Mouse (Mus musculus) limb, embryonic 10.5 days (tissue): ENCODE measurements around the gene Gipc2. TPM values are rescaled to one million over a fixed set of nuclear protein-coding genes. Genes with fewer than 3 reads are reported as not detected.

ENCODE experiments used
- DNase-seq: peaks from one replicate; pipeline ENCODE4 v3.0.0-alpha.2; 2017; ENCODE audit warnings: low spot score
- H3K27ac ChIP-seq: fragments of 300-500 bp; sonication (generic); 2 replicates; pipeline ENCODE4 v1.5.1; 2016; ENCODE audit warnings: mild to moderate bottlenecking
- H3K27me3 ChIP-seq: fragments of 300-500 bp; sonication (generic); 2 replicates; pipeline ENCODE4 v1.6.1; 2016; ENCODE audit warnings: low read depth, mild to moderate bottlenecking; ENCODE audit not compliant: poor library complexity, severe bottlenecking
- H3K36me3 ChIP-seq: fragments of 300-500 bp; sonication (generic); 2 replicates; pipeline ENCODE4 v1.6.1; 2016; ENCODE audit warnings: mild to moderate bottlenecking, moderate library complexity
- H3K4me1 ChIP-seq: fragments of 300-500 bp; sonication (generic); 2 replicates; pipeline ENCODE4 v1.6.1; 2016
- H3K4me3 ChIP-seq: fragments of 300-500 bp; sonication (generic); 2 replicates; pipeline ENCODE4 v1.5.1; 2016; ENCODE audit warnings: mild to moderate bottlenecking, moderate library complexity
- H3K9me3 ChIP-seq: fragments of 300-500 bp; sonication (generic); replicated peaks from 2 replicates; pipeline ENCODE4 v1.6.1; 2016; ENCODE audit warnings: mild to moderate bottlenecking
- WGBS: fragments of 180-500 bp; shearing (Covaris S2); methylation state at CpG from one replicate; pipeline ENCODE4 v1.1.7; 2016; 5-methylcytosine and 5-hydroxymethylcytosine counted together
- polyA plus RNA-seq: library from polyadenylated mRNA; unstranded; fragments of >200 nt; fragmentation: Nextera tagmentation; extraction: Ambion mirVana; gene quantifications from 2 replicates; pipeline ENCODE4 v1.2.1, GENCODE M21; 2016

The Gipc2 gene
- polyA plus RNA-seq, 1 experiment from 2014 or later: 2.1 TPM

GRCm38 (mm10) chr3:152066696-152067095 is 99.3 kb downstream of the Gipc2 start:
- H3K27me3 ChIP-seq: peaks cover 18% of the 10 kb centered on the region; the same call in 1 of the 2 replicates
- H3K36me3 ChIP-seq: no peaks in the 10 kb centered on the region
- DNase-seq: peak; percentile 40
- no peaks in the 10 kb centered on the region for H3K9me3 ChIP-seq
- H3K27ac ChIP-seq: no peak overlapping the region
- 30% methylated on average over 13 of the region's 13 CpGs for WGBS
- peaks cover 9% of the 10 kb centered on the region for H3K4me1 ChIP-seq
- peak overlapping the region; percentile 32 for H3K4me3 ChIP-seq

- Histone ChIP-seq H3K27me3 (peaks cover 18% of the 10 kb centered on the region; the same call in 1 of the 2 replicates), H3K9me3 (no peaks in the 10 kb centered on the region), H3K4me3 (no peak overlapping the region), H3K4me1 (peaks cover 9% of the 10 kb centered on the region), H3K36me3 (no peaks in the 10 kb centered on the region), H3K27ac (no peak overlapping the region)
- 83% methylated on average over 4 of the region's 4 CpGs for WGBS
- DNase-seq: no peak
Measured at GRCm38 (mm10) chr3:152065806-152066205, 100.2 kb downstream of the Gipc2 start.

GRCm38 (mm10) chr3:152064166-152064565 is 101.9 kb downstream of the Gipc2 start:
- Histone ChIP-seq H3K4me3 (no peak overlapping the region), H3K9me3 (no peaks in the 10 kb centered on the region), H3K4me1 (peaks cover 9% of the 10 kb centered on the region), H3K27me3 (peaks cover 18% of the 10 kb centered on the region; the same call in 1 of the 2 replicates), H3K27ac (no peak overlapping the region), H3K36me3 (no peaks in the 10 kb centered on the region)
- WGBS: 76% methylated on average over 2 of the region's 2 CpGs
- DNase-seq: no peak

GRCm38 (mm10) chr3:152062806-152063205 is 103.2 kb downstream of the Gipc2 start:
- 67% methylated on average over 3 of the region's 3 CpGs for WGBS
- H3K27ac ChIP-seq: no peak overlapping the region
- DNase-seq: no peak

GRCm38 (mm10) chr3:152061145-152061544 is 104.9 kb downstream of the Gipc2 start:
- Histone ChIP-seq H3K4me3 (no peak overlapping the region), H3K36me3 (no peaks in the 10 kb centered on the region), H3K9me3 (no peaks in the 10 kb centered on the region), H3K27me3 (peaks cover 8% of the 10 kb centered on the region; the same call in 1 of the 2 replicates), H3K4me1 (no peaks in the 10 kb centered on the region), H3K27ac (no peak overlapping the region)
- 96% methylated on average over 5 of the region's 5 CpGs for WGBS
- no peak for DNase-seq

More at GRCm38 (mm10) chr3:152062806-152063205, 103.2 kb downstream of the Gipc2 start:
- Histone ChIP-seq H3K36me3 (no peaks in the 10 kb centered on the region), H3K27me3 (peaks cover 18% of the 10 kb centered on the region; the same call in 1 of the 2 replicates), H3K4me1 (peaks cover 9% of the 10 kb centered on the region), H3K4me3 (no peak overlapping the region), H3K9me3 (no peaks in the 10 kb centered on the region)

GRCm38 (mm10) chr3:152058235-152058634 is 107.8 kb downstream of the Gipc2 start:
- WGBS: 86% methylated on average over 2 of the region's 2 CpGs
- Histone ChIP-seq H3K27me3 (no peaks in the 10 kb centered on the region), H3K36me3 (no peaks in the 10 kb centered on the region), H3K27ac (no peak overlapping the region), H3K4me3 (no peak overlapping the region), H3K9me3 (no peaks in the 10 kb centered on the region), H3K4me1 (no peaks in the 10 kb centered on the region)
- DNase-seq: no peak

GRCm38 (mm10) chr3:152054260-152054659 is 111.8 kb downstream of the Gipc2 start:
- Histone ChIP-seq H3K9me3 (no peaks in the 10 kb centered on the region), H3K36me3 (no peaks in the 10 kb centered on the region), H3K4me1 (no peaks in the 10 kb centered on the region), H3K4me3 (no peak overlapping the region), H3K27me3 (no peaks in the 10 kb centered on the region), H3K27ac (no peak overlapping the region)
- DNase-seq: peak; percentile 18
- 79% methylated on average over 4 of the region's 4 CpGs for whole genome bisulfite sequencing

- Histone ChIP-seq H3K4me1 (no peaks in the 10 kb centered on the region), H3K27me3 (no peaks in the 10 kb centered on the region), H3K27ac (no peak overlapping the region), H3K9me3 (no peaks in the 10 kb centered on the region), H3K36me3 (no peaks in the 10 kb centered on the region), H3K4me3 (no peak overlapping the region)
- no peak for DNase-seq
- WGBS: 87% methylated on average over 2 of the region's 2 CpGs
Measured at GRCm38 (mm10) chr3:152051959-152052358, 114.1 kb downstream of the Gipc2 start.

- no peak for DNase-seq
- Histone ChIP-seq H3K27ac (no peak overlapping the region), H3K4me3 (no peak overlapping the region), H3K9me3 (no peaks in the 10 kb centered on the region), H3K27me3 (no peaks in the 10 kb centered on the region), H3K4me1 (no peaks in the 10 kb centered on the region), H3K36me3 (no peaks in the 10 kb centered on the region)
Measured at GRCm38 (mm10) chr3:152047914-152048313, 118.1 kb downstream of the Gipc2 start.

- 92% methylated on average over 3 of the region's 3 CpGs for WGBS
- H3K36me3 ChIP-seq: no peaks in the 10 kb centered on the region
- H3K4me1 ChIP-seq: no peaks in the 10 kb centered on the region
- H3K27me3 ChIP-seq: no peaks in the 10 kb centered on the region
- H3K4me3 ChIP-seq: no peak overlapping the region
- no peaks in the 10 kb centered on the region for H3K9me3 ChIP-seq
- DNase-seq: no peak
- H3K27ac ChIP-seq: no peak overlapping the region
Measured at GRCm38 (mm10) chr3:152046895-152047294, 119.1 kb downstream of the Gipc2 start.

Other genes with a start within 250 kb of the Gipc2 start
- 14.0 and 20.7 TPM in 2 replicates for gene Dnajb4, start 44.1 kb upstream of the Gipc2 start, polyA plus RNA-seq
- gene Fubp1, start 44.2 kb upstream of the Gipc2 start, polyA plus RNA-seq: 412 and 467 TPM in 2 replicates
- gene Nexn, start 100.1 kb upstream of the Gipc2 start, polyA plus RNA-seq: 3.0 and 3.1 TPM in 2 replicates
- 16.8 and 21.5 TPM in 2 replicates for gene Miga1, start 174.2 kb upstream of the Gipc2 start, polyA plus RNA-seq
- 46.4 and 52.0 TPM in 2 replicates for gene Usp33, start 180.2 kb upstream of the Gipc2 start, polyA plus RNA-seq
- gene Zzz3, start 229.2 kb upstream of the Gipc2 start, polyA plus RNA-seq: 57.8 and 60.1 TPM in 2 replicates